In genomic region chr6:137545341-137545740, GRCm38 (mm10) we compare ENCODE assay signal across 24 mouse cellular contexts.
DNase-seq lines count a peak whose midpoint lies in the region; ATAC-seq and TF ChIP-seq lines count a peak whose summit lies in the region.
"Had no signal": no experiment of that assay in that cellular context is flagged by ENCODE, and none has a peak within 500 bp of the region (broad histone marks: within the 10 kb centered on the region; RNA-seq: fewer than 3 reads in every experiment).

No protein-coding gene starts in this region.

- TF ChIP-seq POLR2A in ES-Bruce4 (IDR thresholded peaks at IDR 0.05; ENCODE audit: insufficient read depth, low read length): no peak
- TF ChIP-seq POLR2A in small intestine, adult 2 months (IDR thresholded peaks at IDR 0.05; ENCODE audit: low read depth, low read length): no peak

- H3K9me3 ChIP-seq in intestine, postnatal 0 days (ENCODE audit: control insufficient read depth): no peaks in the 10 kb centered on the region
- H3K9me3 ChIP-seq in intestine, embryonic 15.5 days: no peaks in the 10 kb centered on the region
- peaks cover 31% of the 10 kb centered on the region for H3K9me3 ChIP-seq in ES-Bruce4 (replicated peaks; ENCODE audit: control insufficient read depth, insufficient read depth, low read length, poor library complexity, severe bottlenecking)
- H3K9me3 ChIP-seq: forebrain, embryonic 13.5 days; hindbrain, embryonic 13.5 days had no signal

- H3K27me3 ChIP-seq in intestine, postnatal 0 days (replicated peaks; ENCODE audit: control insufficient read depth, insufficient read depth, low read length): no peaks in the 10 kb centered on the region
- no peaks in the 10 kb centered on the region for H3K27me3 ChIP-seq in intestine, embryonic 15.5 days (replicated peaks)
- H3K27me3 ChIP-seq in ES-Bruce4 (ENCODE audit: control insufficient read depth, insufficient read depth, low read length, poor library complexity, severe bottlenecking): no peaks in the 10 kb centered on the region
- no peaks in the 10 kb centered on the region for H3K27me3 ChIP-seq in small intestine, adult 2 months (ENCODE audit: control insufficient read depth, insufficient read depth, low read length)
- H3K27me3 ChIP-seq: hindbrain, embryonic 13.5 days had no signal

- H3K4me1 ChIP-seq in intestine, postnatal 0 days (replicated peaks; ENCODE audit: control insufficient read depth, insufficient read depth, low read length): peaks cover 17% of the 10 kb centered on the region; the same call in 1 of the 2 replicates
- H3K4me1 ChIP-seq in intestine, embryonic 15.5 days (replicated peaks): peaks cover 12% of the 10 kb centered on the region
- H3K4me1 ChIP-seq in ES-Bruce4 (ENCODE audit: control insufficient read depth, insufficient read depth, low read length): peaks cover 3% of the 10 kb centered on the region
- H3K4me1 ChIP-seq in small intestine, adult 2 months (ENCODE audit: control insufficient read depth, insufficient read depth, insufficient read length, low read length): peaks cover 36% of the 10 kb centered on the region

- H3K36me3 ChIP-seq in intestine, postnatal 0 days (ENCODE audit: control insufficient read depth, insufficient read depth): 0 out of 2 replicates have a peak, but pooled peaks cover 4% of the 10 kb centered on the region
- no peaks in the 10 kb centered on the region for H3K36me3 ChIP-seq in intestine, embryonic 15.5 days
- peaks cover 8% of the 10 kb centered on the region for H3K36me3 ChIP-seq in ES-Bruce4 (ENCODE audit: control insufficient read depth, insufficient read depth, low read length, poor library complexity, severe bottlenecking)
- no peaks in the 10 kb centered on the region for H3K36me3 ChIP-seq in small intestine, adult 2 months (ENCODE audit: control insufficient read depth, insufficient read depth, low read length)
- H3K36me3 ChIP-seq: forebrain, embryonic 10.5 days; G1E; hindbrain, embryonic 13.5 days had no signal

- no peak for TF ChIP-seq CTCF in intestine, postnatal 0 days (IDR thresholded peaks at IDR 0.05; ENCODE audit: low read depth)
- no peak for TF ChIP-seq CTCF in ES-Bruce4 (IDR thresholded peaks at IDR 0.05; ENCODE audit: low read depth, low read length)
- no peak for TF ChIP-seq CTCF in small intestine, adult 2 months (IDR thresholded peaks at IDR 0.05; ENCODE audit: extremely low read depth, insufficient read length, insufficient replicate concordance, low read depth, low read length)

- no peak overlapping the region for H3K4me3 ChIP-seq in intestine, postnatal 0 days (ENCODE audit: low read depth, low read length)
- H3K4me3 ChIP-seq in intestine, embryonic 15.5 days (replicated peaks): no peak overlapping the region
- no peak overlapping the region for H3K4me3 ChIP-seq in ES-Bruce4 (ENCODE audit: low read depth, low read length)
- H3K4me3 ChIP-seq in small intestine, adult 2 months (ENCODE audit: low read depth, low read length): no peak overlapping the region
- H3K4me3 ChIP-seq: forebrain, embryonic 10.5 days; forebrain, embryonic 13.5 days; gastrocnemius, adult 2 months; heart, adult 2 months; hindbrain, embryonic 13.5 days had no signal

- H3K4me2 ChIP-seq in intestine, postnatal 0 days (replicated peaks; ENCODE audit: low read depth): no peak overlapping the region
- no peak overlapping the region for H3K4me2 ChIP-seq in intestine, embryonic 15.5 days (replicated peaks)
- H3K4me2 ChIP-seq: forebrain, embryonic 13.5 days; heart, embryonic 11.5 days; hindbrain, embryonic 13.5 days had no signal

- no peak for TF ChIP-seq EP300 in ES-Bruce4 (IDR thresholded peaks at IDR 0.05; ENCODE audit: insufficient read depth, low read depth, low read length)

- peak; percentile 47 for DNase-seq in 416B (ENCODE audit: low read depth)
- DNase-seq in thymus, postnatal 36 days: no peak
- DNase-seq: adrenal gland, adult 2 months; adrenal gland, postnatal 14 days; cerebellum, adult 11-12 months; cerebellum, adult 8-10 months; cerebellum, postnatal 10 days; cerebellum, postnatal 36 days; gastrocnemius, adult 2 months; gastrocnemius, postnatal 14 days; heart, adult 2 months; kidney, adult 11 months had no signal

- peak overlapping the region; percentile 65 for H3K27ac ChIP-seq in intestine, postnatal 0 days (ENCODE audit: low read depth, low read length)
- no peak overlapping the region for H3K27ac ChIP-seq in intestine, embryonic 15.5 days
- peak overlapping the region; percentile 93 for H3K27ac ChIP-seq in ES-Bruce4 (ENCODE audit: insufficient read depth, low read length)
- H3K27ac ChIP-seq in small intestine, adult 2 months (ENCODE audit: insufficient read depth, low read depth, low read length): peak overlapping the region; percentile 70
- H3K27ac ChIP-seq: forebrain, embryonic 10.5 days; forebrain, embryonic 13.5 days; gastrocnemius, adult 2 months; heart, adult 2 months; hindbrain, embryonic 13.5 days had no signal

- ATAC-seq in intestine, postnatal 0 days: no peak
- no peak for ATAC-seq in intestine, embryonic 15.5 days
- ATAC-seq: forebrain, embryonic 13.5 days; forebrain, embryonic 16.5 days; hindbrain, embryonic 16.5 days; inflammation-experienced regulatory T-cells, adult 6 months had no signal

- WGBS in intestine, postnatal 0 days: 91% methylated on average over 3 of the region's 3 CpGs
- 88% methylated on average over 3 of the region's 3 CpGs for whole genome bisulfite sequencing in intestine, embryonic 15.5 days
- WGBS in small intestine, adult 2 months: 91% methylated on average over 3 of the region's 3 CpGs

- H3K9ac ChIP-seq in intestine, postnatal 0 days (ENCODE audit: low read depth, low read length): no peak overlapping the region
- no peak overlapping the region for H3K9ac ChIP-seq in intestine, embryonic 15.5 days
- H3K9ac ChIP-seq in ES-Bruce4 (ENCODE audit: low read depth, poor library complexity, severe bottlenecking): no peak overlapping the region
- H3K9ac ChIP-seq: forebrain, embryonic 13.5 days; hindbrain, embryonic 13.5 days had no signal
